Mouse (Mus musculus) testis, postnatal 10 days (tissue): ENCODE data around the gene Vgf.

Experiments used
- DNase-seq: peaks from one replicate; pipeline ENCODE4 v3.0.0; 2021; ENCODE audit warnings: low spot score

Vgf gene

DNA sequence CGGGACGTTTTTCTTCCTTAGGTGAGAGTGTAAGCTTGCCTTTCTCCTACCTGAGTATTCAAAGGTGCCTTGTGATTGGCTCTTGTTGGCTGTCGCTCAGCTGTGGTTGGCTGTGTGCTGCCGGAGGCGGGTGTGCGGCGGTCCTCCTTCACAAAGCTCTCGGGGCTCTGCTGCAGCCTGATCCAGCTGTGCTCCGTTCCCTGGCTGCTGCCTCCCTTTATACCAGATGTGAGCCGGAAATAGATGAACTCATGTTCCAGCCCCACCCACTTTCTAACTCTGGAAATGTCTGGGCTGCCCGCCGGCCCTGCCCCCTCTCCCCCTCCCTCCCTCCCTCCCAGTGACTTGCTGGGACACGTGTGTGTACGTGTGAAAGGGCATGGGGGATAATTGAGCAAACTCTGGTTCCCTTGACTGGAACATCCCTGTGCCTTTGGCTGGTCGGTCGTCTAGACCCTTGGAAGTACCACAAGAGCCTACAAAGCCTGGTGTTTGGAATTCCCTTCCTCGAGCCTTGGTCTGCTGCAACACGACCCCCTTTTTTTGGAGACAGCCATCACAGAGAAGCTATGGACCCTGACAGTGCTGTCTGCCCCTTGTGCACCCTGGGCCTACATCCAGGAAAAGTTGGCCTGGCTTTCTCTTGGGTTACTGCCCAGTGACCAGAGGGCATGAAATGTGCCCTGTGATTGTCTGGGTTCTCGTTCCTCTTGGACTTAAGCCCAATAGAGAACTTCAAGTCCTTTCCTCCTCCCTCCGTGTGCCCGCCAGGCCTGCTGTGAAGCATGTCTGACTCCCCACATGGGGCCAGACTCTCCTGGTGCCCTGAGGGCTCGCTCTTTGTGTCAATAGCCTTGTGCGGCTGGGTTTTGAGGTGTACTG, 46.1 kb downstream of the Vgf start, which contains the start of gene Serpine1:
Gene Serpine1 (minus strand): TSS at position 190 of the 882 bp plus-strand sequence.
- peak; percentile 72 for DNase-seq

DNA sequence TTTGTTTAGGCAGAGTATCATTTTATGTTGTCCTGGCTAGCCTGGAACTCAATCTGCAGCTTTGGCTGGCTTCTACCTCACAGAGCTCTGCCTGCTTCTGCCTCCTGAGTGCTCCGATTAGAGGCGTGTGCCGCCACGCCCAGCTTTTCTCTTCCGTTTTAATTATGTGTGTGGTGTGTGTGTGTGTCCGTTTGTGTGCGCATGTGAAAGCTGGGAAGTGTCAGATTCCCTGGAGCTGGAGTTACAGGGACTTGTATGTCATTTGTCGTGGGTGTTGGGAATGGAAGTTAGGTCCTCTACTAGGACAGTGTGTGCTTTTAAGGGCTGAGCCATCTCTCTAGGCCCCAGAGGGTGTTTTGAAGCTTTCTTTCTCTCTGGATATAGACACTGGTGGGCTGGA, 46.9 kb downstream of the Vgf start:
- DNase-seq = no peak

DNA sequence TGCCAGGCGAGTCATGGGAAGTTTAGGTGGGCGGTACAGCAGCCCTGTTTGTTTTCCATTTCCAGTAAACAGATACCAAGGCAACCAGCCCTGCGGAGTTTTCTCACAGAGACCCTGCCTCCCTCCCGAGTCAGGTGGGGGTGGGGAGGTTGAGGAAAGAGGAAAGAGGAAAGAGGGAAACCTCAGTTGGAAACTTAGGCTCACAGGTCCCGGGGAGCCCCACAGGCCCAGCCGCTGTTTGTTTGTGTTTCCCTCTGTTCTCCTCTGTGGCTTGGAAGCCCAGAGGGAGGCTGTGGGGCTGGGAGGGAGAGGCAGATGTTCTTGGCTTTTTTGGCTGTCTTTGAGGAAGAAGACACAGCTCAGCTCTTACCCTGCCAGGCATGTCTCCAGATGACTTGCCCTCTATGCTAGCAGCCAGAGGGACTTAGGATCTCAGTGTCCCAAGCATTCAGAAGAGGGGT, 48.0 kb downstream of the Vgf start:
- no peak for DNase-seq

DNA sequence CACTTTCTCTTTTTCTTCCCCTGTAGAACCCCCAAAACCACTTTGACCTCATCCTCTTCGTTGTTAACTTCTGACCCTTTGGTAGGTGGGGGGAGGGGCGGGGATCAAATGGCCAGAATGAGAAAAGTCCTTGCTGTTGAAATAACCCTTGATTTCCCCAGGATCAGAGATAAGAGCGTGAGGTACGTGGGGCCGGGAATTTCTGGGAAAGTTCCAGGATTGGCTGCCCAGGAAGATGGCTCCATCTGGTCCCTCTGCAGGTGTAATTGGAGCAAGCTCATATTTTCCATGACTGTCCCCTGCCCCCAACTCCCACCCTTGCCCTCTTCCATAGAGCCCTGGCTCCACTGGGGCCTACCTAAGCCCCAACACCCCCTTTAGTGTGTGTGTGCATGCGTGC, 49.5 kb downstream of the Vgf start:
- no peak for DNase-seq

DNA sequence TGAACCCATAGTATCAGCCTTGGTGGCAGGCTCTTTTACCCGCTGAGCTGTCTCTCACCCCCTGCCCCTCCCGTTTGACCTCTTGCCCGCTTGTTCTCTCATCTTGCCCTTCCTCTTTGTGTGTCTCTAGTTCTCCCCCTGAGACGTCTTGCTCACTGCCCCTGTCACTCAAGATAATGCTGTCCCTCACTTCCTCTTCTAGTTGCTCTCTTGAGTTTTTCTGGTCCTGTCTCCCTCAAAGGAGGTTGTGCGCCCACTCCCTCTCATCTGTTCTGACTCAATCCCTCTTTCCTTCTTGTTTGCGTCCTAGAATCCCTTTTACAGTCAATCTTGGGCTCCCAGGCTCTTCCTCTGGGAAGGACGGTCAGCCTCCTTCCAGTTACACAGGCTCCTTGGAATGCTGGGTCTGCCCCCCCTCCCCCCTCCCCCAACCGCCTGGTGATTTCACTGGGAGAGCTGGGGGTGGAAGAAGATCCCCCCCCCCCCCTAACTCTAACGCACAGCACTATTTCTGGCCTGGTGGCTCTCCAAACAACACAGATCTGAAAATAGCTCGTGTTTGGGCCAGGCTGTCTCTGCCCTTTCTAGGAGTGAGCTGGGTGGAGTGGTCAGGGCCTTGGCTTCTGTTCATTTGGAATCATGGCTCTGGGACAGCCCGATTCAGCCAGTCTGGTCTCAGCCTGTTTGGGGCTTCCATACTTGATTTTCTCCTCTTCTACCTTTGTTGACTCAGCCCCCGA, 50.2 kb downstream of the Vgf start:
- DNase-seq = no peak

DNA sequence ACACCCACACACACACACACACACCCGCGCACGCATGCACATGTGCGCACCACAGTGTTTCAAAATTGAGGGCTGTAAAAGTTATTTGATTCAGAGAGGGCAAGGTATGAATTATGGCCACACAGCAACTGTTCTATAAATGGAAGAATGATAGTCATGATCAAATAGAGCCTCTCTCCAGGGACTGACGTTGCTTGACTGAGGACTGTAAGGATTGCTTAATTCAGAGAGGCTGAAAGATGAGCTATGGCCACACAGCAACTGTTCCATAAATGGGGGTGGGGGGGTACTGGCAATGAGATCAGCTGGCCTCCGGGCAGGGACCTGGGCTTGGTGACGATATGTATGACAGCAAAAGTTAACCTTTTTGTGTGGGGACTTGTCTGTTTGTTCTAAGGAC, 51.0 kb downstream of the Vgf start:
- no peak for DNase-seq

DNA sequence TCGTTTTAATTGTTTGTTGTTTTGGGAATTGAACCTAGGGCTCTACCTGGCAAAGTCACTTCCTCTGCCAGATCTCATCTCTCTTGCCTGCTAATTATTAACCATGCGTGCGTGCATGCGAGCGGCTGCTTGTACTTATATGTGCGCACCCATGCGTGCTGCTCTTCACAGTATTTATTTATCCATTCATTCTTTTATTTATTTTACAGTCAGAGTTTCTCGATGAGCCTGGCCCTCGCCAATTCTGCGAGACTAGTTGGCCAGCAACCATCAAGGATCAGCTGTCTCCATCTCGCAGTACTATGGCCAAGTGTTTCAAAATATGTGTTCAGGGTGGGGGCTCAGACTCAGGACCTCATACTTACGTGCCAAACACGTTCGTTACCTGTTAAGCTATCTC, 51.8 kb downstream of the Vgf start:
- DNase-seq = no peak

DNA sequence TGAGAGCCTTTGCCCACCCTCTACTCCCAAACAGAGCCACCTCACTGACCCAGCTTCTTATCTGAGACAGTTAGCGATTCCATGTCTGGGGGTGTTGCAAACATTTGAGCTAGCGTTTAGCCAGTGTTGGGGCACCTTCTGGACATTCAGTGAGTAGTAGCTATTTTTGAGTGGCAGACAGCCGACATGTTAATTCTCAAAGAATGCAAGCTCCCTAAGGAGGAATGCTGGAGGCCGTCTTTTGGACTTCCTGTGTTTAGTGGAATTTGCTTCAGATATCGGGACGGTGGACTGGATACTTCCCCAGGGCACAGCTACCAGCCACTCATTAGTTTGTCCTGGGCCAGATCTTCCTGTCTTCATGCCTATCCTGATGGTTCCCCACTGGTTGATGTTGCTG, 52.4 kb downstream of the Vgf start:
- DNase-seq = no peak

DNA sequence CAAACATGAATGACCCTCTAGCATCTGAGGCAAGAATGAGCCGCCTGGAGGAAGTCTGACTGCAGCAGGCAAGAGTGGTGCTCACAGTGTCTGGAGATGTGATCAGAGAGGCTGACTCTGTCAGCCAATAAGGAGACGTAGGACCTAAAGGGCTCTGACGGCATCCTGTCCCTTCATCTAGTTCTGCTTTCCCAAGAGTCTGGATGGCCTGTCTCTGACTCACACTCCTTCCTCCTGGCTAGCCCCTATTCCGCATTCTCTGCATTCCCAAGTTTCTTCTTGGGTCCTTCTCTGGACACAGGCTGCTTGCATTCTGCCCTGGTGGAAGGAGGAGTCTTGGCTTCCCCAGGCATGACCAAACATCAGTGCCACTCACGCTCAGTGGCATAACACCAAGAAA, 53.7 kb downstream of the Vgf start:
- DNase-seq = no peak
